Mouse (Mus musculus): ENCODE data around the gene Ldlrad1.

The Ldlrad1 gene

DNA sequence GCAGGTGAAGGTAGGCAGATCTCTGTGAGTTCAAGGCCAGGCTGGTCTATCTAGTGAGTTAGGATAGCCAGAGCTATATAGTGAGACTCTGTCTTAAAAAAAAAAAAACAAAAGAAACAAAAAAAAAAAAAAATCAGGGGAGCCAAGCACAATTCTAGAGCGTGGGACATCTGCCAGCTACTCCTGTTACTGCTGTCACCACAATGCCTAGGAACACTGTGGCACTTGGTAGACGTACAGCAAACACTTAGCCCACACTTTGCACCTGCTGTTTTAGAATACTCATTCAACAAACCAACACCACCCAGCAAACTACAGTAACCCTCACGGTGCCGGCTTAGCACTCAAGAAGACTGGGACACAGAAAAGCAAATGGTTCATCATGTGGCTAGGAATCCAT, 2.5 kb downstream of the Ldlrad1 start:
- no peak for DNase-seq (ENCODE audit: low spot score in 2 of 2)

DNA sequence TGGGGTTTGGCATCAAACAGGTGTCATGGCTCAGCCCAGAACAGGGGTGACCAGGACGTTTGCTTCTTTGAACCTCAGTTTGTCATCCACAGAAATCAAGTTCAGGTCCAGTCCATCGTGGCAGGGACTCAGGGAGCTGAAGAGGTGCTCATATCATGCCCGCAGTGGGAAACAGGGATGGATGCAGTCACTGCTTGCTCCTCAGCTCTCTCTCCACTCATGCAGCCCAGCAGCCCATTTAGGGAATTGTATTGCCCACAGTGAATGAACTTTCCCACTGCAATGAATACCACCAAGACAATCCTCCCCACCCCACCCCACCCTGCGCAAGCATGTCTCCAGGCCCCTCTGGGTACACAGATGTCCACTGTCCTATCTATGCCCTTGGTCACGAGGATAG, 3.0 kb downstream of the Ldlrad1 start:
- no peak for DNase-seq (ENCODE audit: low spot score in 2 of 2)

DNA sequence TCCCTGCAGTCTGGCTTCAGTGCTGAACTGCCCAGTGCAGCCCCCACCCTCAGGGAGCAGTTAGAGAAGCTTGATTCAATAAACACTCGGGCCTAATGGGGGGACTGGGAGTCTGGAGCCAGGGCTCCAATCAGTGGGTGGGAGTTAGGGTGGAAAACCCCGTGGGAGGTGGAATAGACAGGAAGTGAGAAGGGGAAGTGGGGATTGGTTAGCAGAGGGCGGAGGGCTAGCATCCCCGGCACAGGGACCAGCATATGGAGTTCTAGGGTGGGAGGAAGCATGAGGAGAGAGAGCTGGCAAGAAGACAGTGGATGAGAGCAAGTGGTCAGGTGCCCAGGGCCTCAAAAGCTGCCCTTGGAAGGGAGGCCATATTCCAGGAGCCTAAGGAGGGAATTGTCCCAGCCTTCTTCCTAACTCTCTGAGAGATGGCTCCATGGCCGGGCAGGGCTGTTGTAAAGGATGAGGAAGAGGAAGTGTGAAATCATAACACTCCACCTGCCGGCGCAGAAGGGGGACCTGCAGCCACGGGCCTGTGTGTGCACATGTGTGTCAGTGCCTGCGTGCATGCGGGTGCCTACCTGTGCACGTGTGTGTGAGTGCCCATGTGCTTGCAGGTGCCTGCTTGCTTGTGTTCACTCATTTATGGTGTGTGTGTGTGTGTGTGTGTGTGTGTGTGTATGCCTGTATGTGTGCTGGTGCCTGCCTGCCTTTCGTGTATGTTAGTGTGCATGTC, 4.5 kb downstream of the Ldlrad1 start:
- no peak for DNase-seq (ENCODE audit: low spot score in 2 of 2)

DNA sequence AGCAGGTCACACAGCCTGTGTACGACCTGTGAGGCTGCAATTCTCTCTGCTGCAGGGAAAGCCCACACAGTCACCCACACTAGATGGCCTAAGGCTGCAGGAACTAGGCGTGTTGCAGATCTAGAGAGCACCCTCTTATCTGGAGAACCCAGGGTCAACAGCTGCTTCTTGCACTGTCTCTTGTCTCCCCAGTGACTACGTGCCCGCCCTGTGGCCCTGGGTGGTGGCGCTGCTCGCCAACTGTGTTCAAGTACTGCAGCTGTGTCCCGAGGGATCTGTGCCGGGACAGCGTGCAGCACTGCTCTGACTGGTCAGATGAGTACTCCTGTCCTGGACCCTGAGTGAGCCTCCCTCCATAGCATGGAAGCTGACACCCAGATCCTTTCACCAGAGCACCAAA, 8.6 kb downstream of the Ldlrad1 start:
- DNase-seq (ENCODE audit: low spot score in 2 of 2) = peak; percentile 53 to 69

DNA sequence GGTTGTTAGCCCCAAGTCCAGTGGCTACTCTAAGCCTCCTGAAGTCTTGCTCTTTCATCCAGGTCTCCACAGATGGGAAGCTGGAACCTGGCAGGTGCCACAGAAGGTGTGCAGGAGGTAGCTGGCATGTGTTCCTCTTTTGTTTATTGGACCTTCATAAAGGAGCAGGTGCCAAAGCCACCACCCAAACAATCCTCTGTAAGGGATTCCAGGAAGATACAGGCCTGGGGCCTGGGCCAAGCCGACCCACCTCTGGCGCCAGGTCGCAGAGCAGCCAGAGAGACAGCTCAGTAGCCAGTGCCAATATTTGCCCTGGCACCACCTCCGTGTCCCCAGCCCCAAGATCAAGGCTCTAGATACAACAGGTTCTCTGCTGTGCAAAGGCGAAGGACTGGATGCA, 12.5 kb downstream of the Ldlrad1 start:
- DNase-seq (ENCODE audit: low spot score in 2 of 2) = no peak

DNA sequence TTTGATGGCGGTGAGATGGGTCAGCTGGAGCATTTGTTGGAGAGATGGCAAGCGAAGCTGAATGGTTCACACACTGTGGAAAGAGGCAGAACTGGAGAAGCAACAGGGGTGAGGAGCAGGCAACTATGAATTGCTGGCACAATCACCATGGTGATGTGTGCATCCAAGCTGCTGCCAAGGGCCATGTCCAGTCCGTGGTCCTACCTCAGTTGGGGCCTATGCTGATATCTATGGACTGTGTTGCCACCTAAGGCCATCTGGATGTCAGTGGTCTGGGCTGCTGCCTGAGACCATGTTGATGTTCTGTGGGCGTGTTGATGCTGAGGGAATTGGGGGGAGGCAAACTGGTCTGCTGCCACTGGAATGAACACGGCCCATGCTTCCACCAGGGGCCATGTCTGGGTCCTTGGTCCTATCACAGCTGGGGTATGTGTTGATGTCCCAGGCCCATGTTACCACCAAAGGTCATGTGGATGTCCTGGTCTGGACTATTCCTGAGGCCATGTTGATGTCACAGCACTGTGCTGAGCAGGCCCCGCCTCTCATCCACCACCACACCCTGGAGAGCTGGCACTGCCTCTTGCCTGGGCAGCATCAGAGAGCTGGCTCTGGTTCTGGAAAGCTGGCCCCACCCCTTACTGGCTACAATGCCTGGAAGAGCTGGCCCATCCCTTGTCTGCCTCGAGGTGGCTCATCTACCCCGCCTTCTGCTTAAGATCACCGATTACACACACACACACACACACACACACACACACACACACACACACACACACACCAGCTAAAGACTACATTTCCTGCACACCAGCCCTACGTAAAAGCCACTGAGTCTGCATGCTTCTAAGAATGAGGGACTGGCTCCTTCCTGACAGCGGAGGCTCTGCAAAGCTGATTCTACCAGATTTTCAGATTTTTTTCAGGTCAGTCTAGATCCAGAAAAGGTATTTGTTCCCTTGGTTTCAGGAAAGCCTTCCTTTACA, 14.5 kb downstream of the Ldlrad1 start:
- DNase-seq (ENCODE audit: low spot score in 2 of 2) = peak; percentile 10 to 13

DNA sequence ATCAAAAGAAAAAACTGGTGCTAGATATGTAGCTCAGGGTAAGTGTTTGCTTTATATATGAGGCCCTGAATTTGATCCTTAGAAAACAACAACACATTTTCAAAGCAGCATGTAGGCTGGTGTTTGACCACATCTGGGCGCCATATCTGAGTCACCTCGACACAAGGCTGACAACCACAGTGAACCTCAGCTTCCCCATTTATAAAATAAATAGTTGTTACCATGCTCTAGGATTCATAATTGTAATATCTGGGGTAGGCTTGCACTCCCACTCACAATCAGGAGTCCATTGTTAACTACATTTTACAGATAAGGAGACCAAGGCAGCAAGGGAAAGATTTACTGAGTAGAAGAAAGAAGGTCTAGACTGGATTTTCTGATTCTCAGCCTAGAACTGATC, 17.3 kb downstream of the Ldlrad1 start:
- DNase-seq (ENCODE audit: low spot score in 2 of 2) = no peak

DNA sequence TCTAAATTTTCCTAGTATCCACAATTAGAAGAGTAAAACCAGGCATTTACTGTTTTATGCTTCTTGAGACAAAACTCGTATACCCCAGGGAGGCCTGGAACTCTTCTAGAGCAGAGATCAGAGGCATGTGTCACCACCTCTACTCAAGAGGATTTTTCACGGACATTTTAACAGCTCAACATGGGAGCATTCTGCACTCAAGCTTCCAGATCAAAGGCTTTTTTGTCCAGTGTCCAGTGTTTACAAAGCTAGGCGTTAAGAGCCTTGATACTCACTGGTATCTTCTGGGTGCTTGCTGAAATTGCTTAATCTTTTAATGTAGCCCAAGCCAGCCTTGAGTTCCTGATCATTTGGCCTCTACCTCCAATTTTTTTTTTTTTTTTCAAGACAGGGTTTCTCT, 23.2 kb downstream of the Ldlrad1 start:
- no peak for DNase-seq (ENCODE audit: low spot score in 2 of 2)

DNA sequence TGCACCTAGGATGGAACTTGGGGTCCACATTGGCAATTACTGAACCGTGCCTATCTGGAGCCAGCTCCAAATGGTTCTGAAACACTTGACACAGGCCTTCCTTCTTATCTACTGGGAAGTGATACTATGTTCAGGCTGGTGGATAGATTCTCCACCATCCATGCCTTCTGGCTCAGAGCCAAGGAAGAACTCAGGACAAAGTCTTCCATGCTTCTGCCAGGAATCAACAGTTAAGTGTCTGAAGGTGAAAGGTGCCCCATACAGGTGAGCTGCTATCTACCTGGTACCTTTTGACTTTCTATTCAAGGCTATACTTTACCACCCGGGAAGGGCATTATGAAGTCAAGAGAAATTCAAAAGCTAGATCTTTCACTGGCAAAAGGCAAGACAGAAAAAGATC, 29.3 kb downstream of the Ldlrad1 start:
- no peak for DNase-seq (ENCODE audit: low spot score in 2 of 2)

DNA sequence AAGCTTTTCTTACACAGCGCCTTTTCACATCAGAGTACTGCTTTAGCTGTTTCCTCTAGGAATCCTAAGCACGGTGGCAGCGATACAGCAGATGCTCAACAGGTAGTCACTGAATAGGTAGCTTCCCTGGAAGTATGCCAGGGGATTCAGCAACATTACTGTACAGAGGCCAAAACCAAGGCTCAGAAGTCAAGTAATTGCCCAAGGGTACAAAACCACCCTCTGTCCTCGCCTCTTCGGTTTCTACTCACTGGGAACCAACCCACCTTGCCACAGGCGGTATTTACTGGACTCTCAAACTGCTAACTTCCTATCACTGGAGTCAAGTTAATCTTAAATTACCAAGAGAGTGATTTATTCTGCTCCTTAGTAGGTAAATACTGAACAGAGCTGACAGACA, 31.2 kb downstream of the Ldlrad1 start:
- no peak for DNase-seq (ENCODE audit: low spot score in 2 of 2)

DNA sequence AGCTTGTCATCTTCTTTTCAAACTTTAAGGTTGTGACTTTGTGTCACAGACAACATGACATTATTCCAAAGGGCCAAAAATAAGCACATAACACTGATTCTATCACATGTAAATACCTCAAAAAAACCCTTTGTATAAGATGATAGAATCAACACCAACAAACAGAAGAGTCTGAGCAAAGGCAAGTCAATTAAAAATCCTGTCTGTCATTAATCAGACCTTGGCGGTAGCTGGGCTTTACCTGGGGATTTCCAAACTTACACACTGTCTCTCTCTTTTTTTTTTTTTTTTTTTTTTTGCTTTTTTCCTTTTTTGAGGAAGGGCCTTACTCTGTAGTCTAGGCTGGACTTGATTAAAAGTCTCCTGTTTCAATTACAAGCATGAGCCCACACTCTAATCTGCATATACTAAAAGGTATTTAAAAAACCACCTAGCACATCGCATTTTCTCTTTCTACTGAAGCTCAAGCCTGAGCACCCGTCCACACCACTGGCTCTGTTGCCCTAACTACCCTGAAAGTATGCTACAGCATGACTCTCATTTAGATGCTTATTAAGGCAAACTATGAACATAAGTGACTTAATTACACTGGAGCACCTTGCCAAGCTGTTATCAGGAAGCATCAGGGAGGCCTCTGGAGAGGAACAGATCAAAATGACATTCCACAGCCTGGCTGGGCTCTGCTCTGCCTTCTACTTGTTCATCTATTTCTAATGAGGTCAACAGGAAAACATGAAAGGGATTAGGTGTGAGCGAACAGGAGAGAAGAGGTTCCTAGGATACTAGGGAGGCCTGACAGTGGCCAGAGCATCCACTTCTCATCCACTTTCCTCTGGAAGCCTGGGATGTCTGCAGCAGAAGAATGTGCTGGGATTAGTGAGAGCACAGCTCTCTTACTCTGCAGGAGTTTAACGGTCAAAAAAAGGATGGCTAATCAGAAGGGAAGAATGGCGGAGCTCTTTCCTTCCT, 34.7 kb downstream of the Ldlrad1 start:
- no peak for DNase-seq (ENCODE audit: low spot score in 2 of 2)

DNA sequence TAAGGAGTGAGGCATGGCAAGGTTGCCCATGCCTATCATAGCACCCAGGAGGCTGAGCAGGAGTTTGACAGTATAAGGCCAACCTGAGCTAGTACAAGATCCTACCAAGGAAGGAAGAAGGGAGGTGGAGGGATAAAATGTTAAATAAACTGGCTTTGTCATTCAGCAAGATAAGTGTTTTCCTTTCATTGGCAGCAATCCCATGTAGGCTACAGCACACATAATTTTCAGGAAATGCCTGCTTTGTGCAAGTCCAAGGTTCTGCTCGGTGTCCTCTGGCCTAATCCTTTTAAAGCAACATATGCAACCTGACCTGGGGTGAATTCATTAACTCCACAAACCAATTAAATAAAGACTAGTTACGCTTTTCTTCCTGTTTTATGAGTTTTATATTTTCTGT, 36.4 kb downstream of the Ldlrad1 start:
- DNase-seq (ENCODE audit: low spot score in 2 of 2) = no peak

DNA sequence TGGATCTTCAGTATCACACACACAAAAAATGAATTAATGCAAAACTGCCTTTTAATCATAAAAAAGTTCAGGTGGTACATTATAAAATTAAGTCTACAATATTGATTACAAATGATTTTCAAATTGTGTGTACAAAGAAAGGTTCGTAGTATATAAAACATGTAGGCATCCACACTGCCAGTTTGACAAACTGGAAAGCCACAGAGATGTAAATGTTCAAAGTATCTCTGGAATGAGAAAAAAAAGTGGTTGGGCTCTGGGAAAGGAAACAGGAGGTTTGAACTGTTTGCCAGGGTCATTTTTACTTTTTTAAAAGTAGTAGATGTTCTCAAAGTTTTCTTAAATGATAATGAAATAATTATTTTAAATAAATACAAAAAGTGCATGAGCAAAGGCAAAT, 37.1 kb downstream of the Ldlrad1 start:
- DNase-seq (ENCODE audit: low spot score in 2 of 2) = no peak

DNA sequence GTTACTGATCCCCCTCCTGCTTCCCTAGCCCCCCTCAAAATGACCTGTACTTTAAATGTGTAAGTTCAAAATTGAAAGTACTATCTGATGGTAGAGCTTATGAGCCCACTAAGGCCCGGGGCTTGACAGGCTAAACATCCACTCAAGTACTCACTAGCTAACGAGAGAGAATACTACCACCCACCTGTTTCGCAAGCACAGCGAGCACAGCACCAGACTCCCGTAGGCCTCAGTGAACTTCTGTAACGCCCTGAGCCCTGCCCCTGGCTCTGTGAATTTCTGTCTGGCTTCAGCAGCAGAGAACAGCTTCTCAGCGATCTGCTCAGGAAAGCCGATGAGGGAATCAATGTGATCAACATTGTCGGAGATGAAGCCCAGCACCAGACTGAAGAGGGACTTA, 38.1 kb downstream of the Ldlrad1 start:
- DNase-seq (ENCODE audit: low spot score in 2 of 2) = no peak

DNA sequence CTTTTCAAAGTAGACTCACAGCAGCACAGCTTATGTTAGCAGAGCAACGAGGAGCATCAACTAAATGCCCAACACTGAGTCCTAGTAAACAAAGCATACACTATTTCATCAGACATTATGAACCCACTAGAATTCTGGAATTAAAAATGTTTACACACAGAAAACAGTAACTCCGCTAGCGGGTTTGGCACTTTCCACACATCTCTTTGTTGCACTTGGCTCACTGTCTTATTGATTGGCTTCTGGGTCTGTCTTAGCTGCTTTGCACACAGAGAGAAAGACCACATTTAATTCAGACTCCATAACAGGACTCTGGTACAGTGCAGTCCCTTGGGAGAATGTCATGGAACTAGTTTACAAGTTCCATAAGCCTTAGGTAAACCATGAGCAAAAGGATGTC, 39.1 kb downstream of the Ldlrad1 start:
- DNase-seq (ENCODE audit: low spot score in 2 of 2) = no peak

DNA sequence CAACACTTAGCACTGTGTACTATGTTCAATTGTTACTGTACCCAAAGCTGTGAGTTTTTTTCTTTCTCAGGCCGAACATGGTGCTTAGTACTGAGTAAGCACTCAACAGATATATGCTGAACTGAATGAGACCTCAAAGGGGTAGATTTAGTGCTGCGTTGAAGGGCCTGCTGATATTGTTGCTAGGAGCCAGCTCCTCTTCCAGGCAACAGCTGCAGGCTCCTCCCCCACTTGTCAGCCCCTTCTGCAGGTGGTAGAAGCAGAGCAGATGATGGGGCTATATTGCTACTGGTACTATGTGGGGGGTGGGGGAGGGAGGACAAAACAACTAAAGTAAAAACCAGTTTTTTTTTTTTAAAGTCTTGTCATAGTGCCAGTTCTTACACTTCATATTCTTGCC, 40.5 kb downstream of the Ldlrad1 start:
- no peak for DNase-seq (ENCODE audit: low spot score in 2 of 2)

DNA sequence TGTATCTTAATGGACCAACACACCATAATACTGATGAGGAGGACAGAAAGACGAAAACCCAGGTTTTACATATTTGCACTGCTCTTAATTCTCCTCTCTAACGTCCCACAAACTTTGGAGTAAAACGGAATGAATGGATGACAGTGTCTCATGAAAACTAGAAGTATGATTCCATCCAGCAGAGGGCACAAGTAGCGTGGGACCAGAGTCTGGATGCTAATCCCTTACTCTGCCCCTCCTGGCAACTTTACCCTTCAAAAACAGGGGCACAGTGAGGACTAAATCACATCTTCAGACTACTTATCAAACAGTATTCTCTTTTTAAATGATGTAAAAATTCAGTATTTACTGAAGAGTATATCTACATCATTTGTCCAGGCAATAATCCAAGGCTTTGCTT, 41.5 kb downstream of the Ldlrad1 start:
- peak; percentile 15 to 41 for DNase-seq (ENCODE audit: low spot score in 2 of 2)

DNA sequence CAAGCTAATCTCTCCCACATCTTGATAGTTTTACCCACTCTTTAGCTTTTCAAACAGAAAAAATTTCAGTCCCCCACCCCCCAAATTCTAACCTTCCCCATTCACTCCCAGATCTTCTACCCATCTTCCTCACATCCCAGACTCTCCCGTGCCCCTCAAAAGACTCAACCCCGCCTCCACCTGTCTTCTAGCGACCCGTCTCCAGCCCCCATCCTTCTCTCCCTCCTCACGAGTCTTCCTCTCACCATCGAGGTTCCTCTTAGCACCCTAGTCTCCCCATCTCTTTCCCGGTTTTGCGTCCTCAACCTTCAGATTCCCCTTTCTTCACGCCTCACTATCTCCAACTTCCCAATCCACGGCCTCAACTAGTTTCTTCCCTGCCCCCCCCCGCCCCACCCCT, 43.5 kb downstream of the Ldlrad1 start:
- DNase-seq (ENCODE audit: low spot score in 2 of 2) = peak in 1 of 2 experiments; percentile 15

DNA sequence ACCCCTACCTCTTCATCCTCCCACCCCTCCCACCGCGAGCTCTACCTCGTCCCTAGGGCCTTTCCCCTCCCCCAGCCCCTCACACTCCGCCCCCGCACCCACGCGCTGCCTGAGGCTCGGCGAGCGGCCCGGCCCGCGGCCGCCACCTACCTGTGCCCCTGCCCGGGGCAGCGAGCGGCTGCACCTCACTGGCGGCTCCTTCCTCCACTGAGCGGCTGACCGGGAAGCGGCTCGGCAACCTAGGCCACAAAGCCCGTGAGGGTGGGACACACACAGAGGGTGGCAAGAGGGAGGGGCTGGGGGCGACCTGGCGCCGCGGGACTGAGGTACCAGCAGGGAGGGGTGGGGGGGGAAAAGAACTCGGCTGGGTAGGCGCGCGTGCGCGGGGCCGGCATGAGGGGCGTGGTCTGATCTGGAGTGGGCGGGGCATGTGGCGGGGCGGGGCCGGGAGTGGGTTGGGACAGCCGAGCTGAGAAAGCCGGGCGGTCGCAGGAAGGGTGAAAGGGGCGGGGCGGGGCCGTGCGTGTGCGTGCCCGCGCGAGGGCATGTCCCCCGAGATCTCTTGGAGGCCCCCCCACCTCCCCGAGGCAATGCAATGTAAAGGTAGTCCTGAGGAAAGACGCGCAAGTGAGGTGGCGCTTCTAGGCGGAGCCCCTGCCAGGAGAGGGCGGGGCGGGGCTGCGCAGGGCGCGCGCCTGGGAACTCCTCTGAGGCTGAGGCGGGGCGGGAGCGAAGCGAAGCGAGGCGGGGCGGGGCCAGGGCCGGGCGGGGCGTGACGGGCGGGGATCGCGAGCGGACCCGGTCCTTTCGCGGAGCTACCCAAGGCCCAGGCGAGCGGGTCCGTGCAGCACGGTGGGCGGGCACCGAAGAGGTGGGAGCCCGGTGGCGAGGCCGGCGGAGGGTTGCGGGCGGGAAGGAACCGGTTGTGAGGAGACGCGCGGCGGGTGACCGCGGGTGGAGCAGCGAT, 44.4 kb downstream of the Ldlrad1 start, which contains the start of the genes Lrrc42 and Hspb11:
TSS of gene Lrrc42 (minus strand) at position 408 of the 967 bp plus-strand sequence.
TSS of gene Hspb11 (plus strand) at position 469 of the 967 bp plus-strand sequence.
- DNase-seq (ENCODE audit: low spot score in 2 of 2) = peak; percentile 97

DNA sequence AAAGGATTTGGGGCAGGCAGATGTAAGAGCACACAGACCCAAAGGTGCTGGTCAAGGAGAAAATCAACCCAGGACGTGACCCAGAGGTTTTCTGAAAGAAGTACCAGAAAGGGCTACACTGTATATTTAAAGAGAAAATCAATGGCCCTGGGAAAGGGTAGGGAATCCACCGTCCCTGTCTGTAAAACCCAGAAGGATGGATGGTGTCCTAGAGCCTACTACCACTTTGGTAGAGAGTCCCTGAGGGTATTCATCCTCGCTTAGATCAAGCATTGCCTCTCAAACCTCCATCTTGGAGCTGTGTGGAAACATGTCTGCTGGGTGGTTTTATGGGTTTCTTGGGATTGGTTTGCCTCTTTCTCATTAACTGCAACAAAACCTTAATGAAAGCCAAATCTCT, 45.4 kb downstream of the Ldlrad1 start:
- DNase-seq (ENCODE audit: low spot score in 2 of 2) = no peak

Measured in spleen, postnatal 36 days (tissue).